Mouse (Mus musculus): ENCODE data around the gene Nr2c2ap.

DNA sequence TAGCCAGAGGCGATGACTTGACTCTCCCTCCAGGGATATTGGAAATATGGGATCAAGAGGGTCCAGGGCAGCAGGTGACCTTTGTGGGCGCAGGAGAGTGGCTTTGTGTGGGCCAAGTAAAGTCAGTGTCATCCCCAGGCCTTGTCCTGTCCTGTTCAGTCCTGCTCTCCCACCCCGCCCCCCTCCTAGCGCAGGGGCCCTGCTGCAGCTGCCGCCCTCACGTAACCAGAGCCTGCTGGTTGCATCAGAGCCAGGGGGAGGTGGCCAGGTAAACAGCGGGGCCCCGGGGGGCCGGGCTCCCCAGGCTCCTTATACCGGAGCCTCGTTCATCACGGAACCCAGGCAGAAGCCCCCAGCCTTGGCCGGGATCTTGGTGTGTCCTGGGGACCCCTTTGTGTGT lies 19.0 kb downstream of the Nr2c2ap start:
- TF ChIP-seq CTCF (IDR thresholded peaks at IDR 0.05; ENCODE audit: borderline replicate concordance, insufficient read depth, low read depth, low read length) (no peak), POLR2A (IDR thresholded peaks at IDR 0.05; ENCODE audit: borderline replicate concordance, insufficient read depth, low read length) (no peak)
